Mouse (Mus musculus) testis, adult 2 months (tissue): ENCODE measurements around the gene Gm20388.

Source experiments
- CTCF ChIP-seq: fragments of 200-500 bp; IDR thresholded peaks from 2 replicates; pipeline ENCODE4 v1.5.1; 2012; ENCODE audit warnings: low read depth, mild to moderate bottlenecking, inconsistent platforms, low read length, moderate library complexity; ENCODE audit not compliant: control insufficient read depth, insufficient read depth, insufficient replicate concordance
- POLR2A ChIP-seq: fragments of 200-500 bp; IDR thresholded peaks from 2 replicates; pipeline ENCODE4 v1.6.1; 2012; ENCODE audit warnings: low read depth, mild to moderate bottlenecking, inconsistent platforms, low read length, moderate library complexity; ENCODE audit not compliant: control insufficient read depth

DNA sequence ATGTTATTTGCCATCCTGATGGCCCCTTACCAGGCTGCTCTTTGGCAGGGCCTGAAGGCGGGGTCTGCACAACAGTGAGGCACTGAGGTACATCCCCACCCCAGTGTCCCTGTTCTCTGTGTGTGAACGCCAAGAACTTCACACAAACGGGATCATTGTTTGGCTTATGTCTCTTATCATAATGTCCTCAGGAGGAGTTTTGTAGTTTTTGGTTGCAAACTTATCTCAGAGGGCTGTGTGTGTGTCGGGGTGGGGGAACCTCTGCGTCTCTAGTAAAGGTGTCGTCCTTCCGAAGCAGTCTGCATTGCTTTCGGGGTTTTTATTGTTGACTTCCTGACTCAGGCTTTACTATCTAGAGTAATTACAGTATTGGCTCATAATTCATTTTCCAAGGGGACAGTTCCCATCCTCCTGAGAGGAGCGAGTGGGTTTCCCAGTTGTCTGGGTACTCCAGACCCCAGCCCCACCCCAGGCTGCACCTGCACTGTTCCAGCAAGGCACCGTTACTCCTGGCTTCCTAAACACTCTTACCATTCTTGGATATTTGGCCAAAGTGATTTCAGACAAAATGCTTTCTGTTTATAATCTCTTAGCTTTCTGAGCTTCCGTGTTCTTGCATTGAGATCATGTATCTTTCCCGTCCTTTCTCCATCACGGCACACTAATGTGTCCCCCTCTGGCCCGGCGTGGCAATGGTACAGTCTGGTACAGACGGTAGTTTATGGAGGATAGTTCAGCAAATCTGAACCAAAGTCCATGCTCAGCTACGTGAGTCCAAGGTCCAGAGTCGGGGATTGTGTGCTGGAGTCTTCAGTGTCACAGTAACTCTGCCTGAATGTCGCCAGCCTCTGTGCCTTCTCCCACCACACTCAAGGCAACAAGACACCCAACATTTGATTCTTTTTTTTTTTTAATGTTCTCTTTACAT is 3909.3 kb downstream of the Gm20388 start:
- TF ChIP-seq CTCF, result no peak
- no peak for TF ChIP-seq POLR2A
